Mouse (Mus musculus): ENCODE results near the gene Dnase2a. TPM values are rescaled to one million over a fixed set of nuclear protein-coding genes. Genes with fewer than 3 reads are reported as not detected.

Dnase2a gene
- polyA plus RNA-seq, 1 experiment from 2014 or later: 12.7 TPM

GRCm38 (mm10) chr8:84946528-84947240 lies 38.3 kb downstream of the Dnase2a start, which contains the start of gene Rtbdn:
TSS of gene Rtbdn (plus strand) at chr8:84946991.
- H3K9ac ChIP-seq (ENCODE audit: low read depth, low read length): no peak within 1 kb of the TSS
- 11% methylated on average over 17 of the region's 17 CpGs for WGBS
- DNase-seq (ENCODE audit: low spot score): no peak

GRCm38 (mm10) chr8:84947241-84947545 lies 38.8 kb downstream of the Dnase2a start:
- Histone ChIP-seq H3K27me3 (replicated peaks; ENCODE audit: control insufficient read depth, insufficient read depth, low read length) (peaks cover 78% of the 10 kb centered on the region), H3K9ac (ENCODE audit: low read depth, low read length) (no peak overlapping the region), H3K4me2 (no peak overlapping the region), H3K9me3 (ENCODE audit: control insufficient read depth, low read length) (no peaks in the 10 kb centered on the region), H3K27ac (ENCODE audit: low read depth, low read length) (no peak overlapping the region), H3K4me1 (replicated peaks; ENCODE audit: control insufficient read depth, insufficient read depth, low read length) (peaks cover 13% of the 10 kb centered on the region), H3K36me3 (ENCODE audit: control insufficient read depth, insufficient read depth, low read length) (no peaks in the 10 kb centered on the region), H3K4me3 (ENCODE audit: low read depth, low read length) (no peak overlapping the region)
- DNase-seq (ENCODE audit: low spot score) (peak; percentile 74), ATAC-seq (replicated peaks; ENCODE audit: low FRiP score) (no peak)
- 12% methylated on average over 9 of the region's 9 CpGs for WGBS

More at GRCm38 (mm10) chr8:84946528-84947240, 38.3 kb downstream of the Dnase2a start, which contains the start of gene Rtbdn:
- ATAC-seq (replicated peaks; ENCODE audit: low FRiP score): no peak
- H3K4me3 ChIP-seq (ENCODE audit: low read depth, low read length): peak within 1 kb of the TSS; percentile 47
- peaks cover 13% of the 10 kb centered on the region for H3K4me1 ChIP-seq (replicated peaks; ENCODE audit: control insufficient read depth, insufficient read depth, low read length)
- no peaks in the 10 kb centered on the region for H3K36me3 ChIP-seq (ENCODE audit: control insufficient read depth, insufficient read depth, low read length)
- H3K9me3 ChIP-seq (ENCODE audit: control insufficient read depth, low read length): no peaks in the 10 kb centered on the region
- peaks cover 74% of the 10 kb centered on the region for H3K27me3 ChIP-seq (replicated peaks; ENCODE audit: control insufficient read depth, insufficient read depth, low read length)
- H3K4me2 ChIP-seq: peak within 1 kb of the TSS; percentile 70
- H3K27ac ChIP-seq (ENCODE audit: low read depth, low read length): no peak within 1 kb of the TSS

GRCm38 (mm10) chr8:84949753-84950152 lies 41.4 kb downstream of the Dnase2a start:
- H3K27me3 ChIP-seq (replicated peaks; ENCODE audit: control insufficient read depth, insufficient read depth, low read length): peaks cover 71% of the 10 kb centered on the region
- ATAC-seq (replicated peaks; ENCODE audit: low FRiP score): no peak
- no peaks in the 10 kb centered on the region for H3K36me3 ChIP-seq (ENCODE audit: control insufficient read depth, insufficient read depth, low read length)
- no peak overlapping the region for H3K4me3 ChIP-seq (ENCODE audit: low read depth, low read length)
- no peak overlapping the region for H3K9ac ChIP-seq (ENCODE audit: low read depth, low read length)
- H3K27ac ChIP-seq (ENCODE audit: low read depth, low read length): no peak overlapping the region
- H3K4me2 ChIP-seq: no peak overlapping the region
- DNase-seq (ENCODE audit: low spot score): no peak
- peaks cover 9% of the 10 kb centered on the region for H3K4me1 ChIP-seq (replicated peaks; ENCODE audit: control insufficient read depth, insufficient read depth, low read length)
- WGBS: 16% methylated on average over 12 of the region's 12 CpGs
- H3K9me3 ChIP-seq (ENCODE audit: control insufficient read depth, low read length): no peaks in the 10 kb centered on the region

GRCm38 (mm10) chr8:84952612-84953255 lies 44.4 kb downstream of the Dnase2a start:
- H3K27me3 ChIP-seq (replicated peaks; ENCODE audit: control insufficient read depth, insufficient read depth, low read length): peaks cover 44% of the 10 kb centered on the region
- no peaks in the 10 kb centered on the region for H3K9me3 ChIP-seq (ENCODE audit: control insufficient read depth, low read length)
- H3K9ac ChIP-seq (ENCODE audit: low read depth, low read length): no peak overlapping the region
- DNase-seq (ENCODE audit: low spot score) (no peak), ATAC-seq (replicated peaks; ENCODE audit: low FRiP score) (no peak; the same call in 1 of the 2 replicates)
- no peak overlapping the region for H3K4me3 ChIP-seq (ENCODE audit: low read depth, low read length)
- peaks cover 3% of the 10 kb centered on the region; the same call in 1 of the 2 replicates for H3K4me1 ChIP-seq (replicated peaks; ENCODE audit: control insufficient read depth, insufficient read depth, low read length)
- WGBS: 7% methylated on average over 18 of the region's 18 CpGs
- H3K36me3 ChIP-seq (ENCODE audit: control insufficient read depth, insufficient read depth, low read length): no peaks in the 10 kb centered on the region; the same call in 1 of the 2 replicates
- no peak overlapping the region for H3K27ac ChIP-seq (ENCODE audit: low read depth, low read length)
- H3K4me2 ChIP-seq: peak overlapping the region; percentile 42

GRCm38 (mm10) chr8:84956768-84957167 lies 48.4 kb downstream of the Dnase2a start:
- no peak for ATAC-seq (replicated peaks; ENCODE audit: low FRiP score)
- WGBS: 49% methylated on average over 2 of the region's 2 CpGs
- Histone ChIP-seq H3K9me3 (ENCODE audit: control insufficient read depth, low read length) (no peaks in the 10 kb centered on the region), H3K27ac (ENCODE audit: low read depth, low read length) (no peak overlapping the region), H3K4me1 (replicated peaks; ENCODE audit: control insufficient read depth, insufficient read depth, low read length) (peaks cover 3% of the 10 kb centered on the region; the same call in 1 of the 2 replicates), H3K9ac (ENCODE audit: low read depth, low read length) (no peak overlapping the region), H3K4me2 (no peak overlapping the region), H3K36me3 (ENCODE audit: control insufficient read depth, insufficient read depth, low read length) (peaks cover 11% of the 10 kb centered on the region), H3K4me3 (ENCODE audit: low read depth, low read length) (no peak overlapping the region), H3K27me3 (replicated peaks; ENCODE audit: control insufficient read depth, insufficient read depth, low read length) (peaks cover 15% of the 10 kb centered on the region)
- no peak for DNase-seq (ENCODE audit: low spot score)

- no peak overlapping the region for H3K9ac ChIP-seq (ENCODE audit: low read depth, low read length)
- peaks cover 5% of the 10 kb centered on the region for H3K4me1 ChIP-seq (replicated peaks; ENCODE audit: control insufficient read depth, insufficient read depth, low read length)
- H3K36me3 ChIP-seq (ENCODE audit: control insufficient read depth, insufficient read depth, low read length): peaks cover 18% of the 10 kb centered on the region
- 86% methylated on average over 7 of the region's 7 CpGs for WGBS
- no peak overlapping the region for H3K27ac ChIP-seq (ENCODE audit: low read depth, low read length)
- no peaks in the 10 kb centered on the region for H3K9me3 ChIP-seq (ENCODE audit: control insufficient read depth, low read length)
- DNase-seq (ENCODE audit: low spot score) (no peak), ATAC-seq (replicated peaks; ENCODE audit: low FRiP score) (no peak)
- H3K4me3 ChIP-seq (ENCODE audit: low read depth, low read length): no peak overlapping the region
- no peaks in the 10 kb centered on the region for H3K27me3 ChIP-seq (replicated peaks; ENCODE audit: control insufficient read depth, insufficient read depth, low read length)
- no peak overlapping the region for H3K4me2 ChIP-seq
Observed at GRCm38 (mm10) chr8:84959811-84960210, 51.5 kb downstream of the Dnase2a start.

- H3K9me3 ChIP-seq (ENCODE audit: control insufficient read depth, low read length): no peaks in the 10 kb centered on the region
- H3K27me3 ChIP-seq (replicated peaks; ENCODE audit: control insufficient read depth, insufficient read depth, low read length): no peaks in the 10 kb centered on the region
- H3K36me3 ChIP-seq (ENCODE audit: control insufficient read depth, insufficient read depth, low read length): peaks cover 18% of the 10 kb centered on the region
- H3K9ac ChIP-seq (ENCODE audit: low read depth, low read length): no peak overlapping the region
- no peak for DNase-seq (ENCODE audit: low spot score)
- peaks cover 40% of the 10 kb centered on the region for H3K4me1 ChIP-seq (replicated peaks; ENCODE audit: control insufficient read depth, insufficient read depth, low read length)
- no peak overlapping the region for H3K27ac ChIP-seq (ENCODE audit: low read depth, low read length)
- H3K4me3 ChIP-seq (ENCODE audit: low read depth, low read length): peak overlapping the region; percentile 89; the same call in 1 of the 2 replicates
- 85% methylated on average over 4 of the region's 4 CpGs for WGBS
- ATAC-seq (replicated peaks; ENCODE audit: low FRiP score): no peak
- H3K4me2 ChIP-seq: peak overlapping the region; percentile 97
Observed at GRCm38 (mm10) chr8:84963952-84964351, 55.6 kb downstream of the Dnase2a start.

GRCm38 (mm10) chr8:84965731-84966291 lies 57.5 kb downstream of the Dnase2a start:
- Histone ChIP-seq H3K4me2 (peak overlapping the region; percentile 97), H3K4me1 (replicated peaks; ENCODE audit: control insufficient read depth, insufficient read depth, low read length) (peaks cover 45% of the 10 kb centered on the region), H3K27ac (ENCODE audit: low read depth, low read length) (peak overlapping the region; percentile 96), H3K27me3 (replicated peaks; ENCODE audit: control insufficient read depth, insufficient read depth, low read length) (no peaks in the 10 kb centered on the region), H3K9ac (ENCODE audit: low read depth, low read length) (peak overlapping the region; percentile 92), H3K9me3 (ENCODE audit: control insufficient read depth, low read length) (no peaks in the 10 kb centered on the region), H3K36me3 (ENCODE audit: control insufficient read depth, insufficient read depth, low read length) (peaks cover 11% of the 10 kb centered on the region), H3K4me3 (ENCODE audit: low read depth, low read length) (peak overlapping the region; percentile 89)
- under 1% methylated on average over 41 of the region's 41 CpGs for WGBS
- ATAC-seq (replicated peaks; ENCODE audit: low FRiP score): peak; percentile 83
- DNase-seq (ENCODE audit: low spot score): peak; percentile 90
